Mouse (Mus musculus) erythroid progenitor cell, adult 5-6 weeks (primary cell): ENCODE measurements around the gene Gm28230. TPM values are rescaled to one million over a fixed set of nuclear protein-coding genes. Genes with fewer than 3 reads are reported as not detected.

Experiments used
- ATAC-seq: replicated peaks from 2 replicates; pipeline ENCODE4 v1.8.0; 2016; ENCODE audit warnings: moderate number of reproducible peaks, mild to moderate bottlenecking, moderate TSS enrichment, inconsistent platforms; ENCODE audit not compliant: poor library complexity, low FRiP score, severe bottlenecking
- total RNA-seq, 2 experiments: library from RNA; stranded (forward) in 1 of 2; stranded (reverse) in 1 of 2; fragments of 150-400 nt in 1 of 2; fragments of 186-747, 209-891 nt in 1 of 2; gene quantifications; 2 replicates each; pipeline versions ENCODE4 v1.2.3 to v1.2.4; 2015 to 2017; ENCODE audit warnings: low replicate concordance in 2 of 2

Gene Gm28230
- total RNA-seq (2015; ENCODE audit: low replicate concordance) = not detected in 2 replicates
- total RNA-seq (2017; ENCODE audit: low replicate concordance) = not detected in 2 replicates

- no peak for ATAC-seq
Measured at GRCm38 (mm10) chr2:74726551-74726950, at the start of gene Gm28230. Gene Gm28230, plus strand, starts transcription at chr2:74726728.

GRCm38 (mm10) chr2:74677106-74677505 lies 49.4 kb upstream of the Gm28230 start:
- ATAC-seq = no peak

- no peak for ATAC-seq
Measured at GRCm38 (mm10) chr2:74678891-74679595, 47.5 kb upstream of the Gm28230 start, which contains the start of gene Hoxd11. Gene Hoxd11, plus strand, starts transcription at chr2:74679557.

- no peak for ATAC-seq
Measured at GRCm38 (mm10) chr2:74679596-74679971, 46.9 kb upstream of the Gm28230 start.

- no peak for ATAC-seq
Measured at GRCm38 (mm10) chr2:74679980-74680379, 46.5 kb upstream of the Gm28230 start.

- ATAC-seq = no peak
Measured at GRCm38 (mm10) chr2:74680561-74681398, 45.7 kb upstream of the Gm28230 start.

GRCm38 (mm10) chr2:74681594-74682531 lies 44.7 kb upstream of the Gm28230 start:
- no peak for ATAC-seq

- no peak for ATAC-seq
Measured at GRCm38 (mm10) chr2:74682796-74683195, 43.7 kb upstream of the Gm28230 start.

- ATAC-seq = no peak
Measured at GRCm38 (mm10) chr2:74683471-74683951, 43.0 kb upstream of the Gm28230 start.

- no peak for ATAC-seq
Measured at GRCm38 (mm10) chr2:74684106-74684505, 42.4 kb upstream of the Gm28230 start.

GRCm38 (mm10) chr2:74685059-74685603 lies 41.4 kb upstream of the Gm28230 start:
- no peak for ATAC-seq

- ATAC-seq = no peak
Measured at GRCm38 (mm10) chr2:74686301-74686987, 40.1 kb upstream of the Gm28230 start.

GRCm38 (mm10) chr2:74686988-74687697 lies 39.4 kb upstream of the Gm28230 start:
- ATAC-seq = no peak

GRCm38 (mm10) chr2:74687698-74688555 lies 38.6 kb upstream of the Gm28230 start:
- no peak for ATAC-seq

- no peak for ATAC-seq
Measured at GRCm38 (mm10) chr2:74688795-74689573, 37.5 kb upstream of the Gm28230 start.

- ATAC-seq = no peak
Measured at GRCm38 (mm10) chr2:74689574-74690337, 36.8 kb upstream of the Gm28230 start.
